Comparison of ENCODE assay signal across 8 mouse cellular contexts in the genomic region with DNA sequence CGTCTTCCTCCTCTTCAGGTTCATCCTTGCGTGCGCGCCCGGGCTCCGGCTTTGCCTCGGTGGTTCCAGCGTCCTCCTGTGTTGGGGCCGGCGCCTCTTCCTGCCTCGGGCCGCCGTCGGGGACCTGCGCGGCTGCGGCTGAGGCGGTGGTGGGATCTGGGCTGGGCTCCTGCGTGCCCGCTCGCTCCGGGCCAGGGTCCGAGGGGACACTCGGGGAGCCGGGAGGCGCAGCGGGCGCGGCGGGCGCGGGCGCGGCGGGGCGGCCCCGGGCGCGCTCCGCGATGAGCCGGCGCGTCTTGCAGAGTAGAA. TPM values are rescaled to one million over a fixed set of nuclear protein-coding genes. Genes with fewer than 3 reads are reported as not detected.
DNase-seq lines count a peak whose midpoint lies in the region; ATAC-seq and TF ChIP-seq lines count a peak whose summit lies in the region.

No protein-coding gene starts in this region.

- intact Hi-C loops in left cerebral cortex, postnatal 36 days (cut with DNase I) = loop anchor here (5.0 kb wide), 1 partner anchor 74 kb away; no protein-coding TSS in a partner anchor

- no peak overlapping the region for H3K27ac ChIP-seq in lung, embryonic 16.5 days (ENCODE audit: low read length)
- peak overlapping the region; percentile 87 for H3K27ac ChIP-seq in hindbrain, postnatal 0 days
- H3K27ac ChIP-seq in neural tube, embryonic 13.5 days (replicated peaks) = peak overlapping the region; percentile 93

- H3K36me3 ChIP-seq in lung, embryonic 16.5 days (ENCODE audit: control insufficient read depth, insufficient read depth, low read length) = no peaks in the 10 kb centered on the region
- H3K36me3 ChIP-seq in hindbrain, postnatal 0 days (ENCODE audit: insufficient read depth, low read length) = no peaks in the 10 kb centered on the region
- H3K36me3 ChIP-seq in neural tube, embryonic 13.5 days = no peaks in the 10 kb centered on the region

- H3K4me1 ChIP-seq in lung, embryonic 16.5 days (replicated peaks; ENCODE audit: control insufficient read depth, insufficient read depth, low read length) = peaks cover 4% of the 10 kb centered on the region; the same call in 1 of the 2 replicates
- peaks cover 31% of the 10 kb centered on the region for H3K4me1 ChIP-seq in hindbrain, postnatal 0 days (ENCODE audit: insufficient read depth, low read length)
- H3K4me1 ChIP-seq in neural tube, embryonic 13.5 days (replicated peaks) = peaks cover 50% of the 10 kb centered on the region

- H3K9ac ChIP-seq in lung, embryonic 16.5 days (ENCODE audit: low read length) = peak overlapping the region; percentile 59
- peak overlapping the region; percentile 87 for H3K9ac ChIP-seq in hindbrain, postnatal 0 days (replicated peaks; ENCODE audit: low read length)
- H3K9ac ChIP-seq in neural tube, embryonic 13.5 days = peak overlapping the region; percentile 98

- H3K4me2 ChIP-seq in lung, embryonic 16.5 days (ENCODE audit: low read depth, low read length) = peak overlapping the region; percentile 96
- H3K4me2 ChIP-seq in hindbrain, postnatal 0 days (ENCODE audit: low read depth, low read length) = peak overlapping the region; percentile 90
- H3K4me2 ChIP-seq in neural tube, embryonic 13.5 days = peak overlapping the region; percentile 98

- ATAC-seq in CD4-positive, CD25-positive, alpha-beta regulatory T cell, adult 4 months = no peak
- ATAC-seq in lung, embryonic 16.5 days (ENCODE audit: low read depth) = no peak
- ATAC-seq in hindbrain, postnatal 0 days = no peak
- peak; percentile 9; the same call in 1 of the 2 replicates for ATAC-seq in neural tube, embryonic 13.5 days (ENCODE audit: low read depth)

- peak overlapping the region; percentile 66 for H3K4me3 ChIP-seq in lung, embryonic 16.5 days (ENCODE audit: low read length)
- peak overlapping the region; percentile 82 for H3K4me3 ChIP-seq in hindbrain, postnatal 0 days (ENCODE audit: low read length)
- peak overlapping the region; percentile 97 for H3K4me3 ChIP-seq in neural tube, embryonic 13.5 days

- no peak for TF ChIP-seq CTCF in hindbrain, postnatal 0 days (IDR thresholded peaks at IDR 0.05; ENCODE audit: low read depth)

- no peaks in the 10 kb centered on the region for H3K9me3 ChIP-seq in lung, embryonic 16.5 days (ENCODE audit: control insufficient read depth, low read length)
- H3K9me3 ChIP-seq in hindbrain, postnatal 0 days (ENCODE audit: low read length) = no peaks in the 10 kb centered on the region
- H3K9me3 ChIP-seq in neural tube, embryonic 13.5 days = no peaks in the 10 kb centered on the region

- DNase-seq in CD4-positive, CD25-positive, alpha-beta regulatory T cell, adult 2 months (ENCODE audit: low read depth, low spot score) = peak; percentile 4
- no peak for DNase-seq in lung, postnatal 10 days
- peak; percentile 54 for DNase-seq in hindbrain, postnatal 0 days (ENCODE audit: low spot score)
- DNase-seq in urinary bladder, adult 18-20 months (ENCODE audit: low spot score in 2 of 2) = no peak
- no peak for DNase-seq in left cerebral cortex, postnatal 36 days (ENCODE audit: low spot score in 2 of 2)

- WGBS in lung, embryonic 16.5 days = 3% methylated on average over 28 of the region's 44 CpGs
- WGBS in hindbrain, postnatal 0 days = 2% methylated on average over 27 of the region's 44 CpGs
- under 1% methylated on average over 38 of the region's 44 CpGs for WGBS in neural tube, embryonic 13.5 days

- H3K27me3 ChIP-seq in lung, embryonic 16.5 days (ENCODE audit: control insufficient read depth, insufficient read depth, low read depth, low read length) = peaks cover 40% of the 10 kb centered on the region
- H3K27me3 ChIP-seq in hindbrain, postnatal 0 days (ENCODE audit: insufficient read depth, low read length) = no peaks in the 10 kb centered on the region; the same call in 1 of the 2 replicates
- H3K27me3 ChIP-seq in neural tube, embryonic 13.5 days = peaks cover 16% of the 10 kb centered on the region

RNA-seq across cellular contexts. Expression of a gene that starts 1.2 kb away (rescaled TPM):
- polyA plus RNA-seq in CD4-positive, CD25-positive, alpha-beta regulatory T cell, adult 4 months (2017; shearing (Covaris generic)) = not detected
- polyA plus RNA-seq in lung, embryonic 16.5 days (2015; fragmentation: Nextera tagmentation; extraction: Ambion mirVana) = 0.85 and 0.98 TPM in 2 replicates
- total RNA-seq in hindbrain, postnatal 0 days (2014; rRNA removed) = 63.8 and 68.9 TPM in 2 replicates
- polyA plus RNA-seq in hindbrain, postnatal 0 days (2015; fragmentation: Nextera tagmentation; extraction: Ambion mirVana) = 14.5 and 15.1 TPM in 2 replicates
- polyA plus RNA-seq in neural tube, embryonic 13.5 days (2015; fragmentation: Nextera tagmentation; extraction: Ambion mirVana) = 17.2 and 17.9 TPM in 2 replicates
- total RNA-seq in left cerebral cortex, postnatal 36 days (2021) = 100 to 1,000 TPM; 116 to 137 TPM

RNA-seq across cellular contexts. Expression of a gene that starts 40.6 kb away (rescaled TPM):
- polyA plus RNA-seq in CD4-positive, CD25-positive, alpha-beta regulatory T cell, adult 4 months (2017; shearing (Covaris generic)) = 10 to 100 TPM; 24.5 to 27.4 TPM
- polyA plus RNA-seq in lung, embryonic 16.5 days (2015; fragmentation: Nextera tagmentation; extraction: Ambion mirVana) = 46.8 and 47.5 TPM in 2 replicates
- 44.1 and 54.4 TPM in 2 replicates for total RNA-seq in hindbrain, postnatal 0 days (2014; rRNA removed)
- polyA plus RNA-seq in hindbrain, postnatal 0 days (2015; fragmentation: Nextera tagmentation; extraction: Ambion mirVana) = 50.0 and 50.7 TPM in 2 replicates
- 21.8 and 24.6 TPM in 2 replicates for polyA plus RNA-seq in neural tube, embryonic 13.5 days (2015; fragmentation: Nextera tagmentation; extraction: Ambion mirVana)
- total RNA-seq in left cerebral cortex, postnatal 36 days (2021) = 10 to 100 TPM; 18.6 to 23.9 TPM

Comparison
In these comparisons a context has a peak if more than half of its experiments do, and no peak if none do; other contexts are left out.
1. DNase-seq: peak in CD4-positive, CD25-positive, alpha-beta regulatory T cell, adult 2 months (single experiment) and hindbrain, postnatal 0 days (single experiment); none in lung, postnatal 10 days (single experiment), urinary bladder, adult 18-20 months (0 of 2) and left cerebral cortex, postnatal 36 days (0 of 2).
2. Peak in every context shown above with its lines, with median percentiles within 50 percentile points of each other: H3K4me2 ChIP-seq, H3K4me3 ChIP-seq and H3K9ac ChIP-seq.